Mouse (Mus musculus): ENCODE measurements around the gene Megf11. TPM values are rescaled to one million over a fixed set of nuclear protein-coding genes. Genes with fewer than 3 reads are reported as not detected.

The Megf11 gene
- total and polyA plus RNA-seq, 3 experiments, result 0.33 to 0.38 TPM; not detected in 1

- Histone ChIP-seq H3K4me3 (ENCODE audit: low read depth, low read length) (no peak overlapping the region), H3K4me1 (ENCODE audit: insufficient read depth, low read depth, low read length) (peaks cover 82% of the 10 kb centered on the region), H3K36me3 (replicated peaks) (no peaks in the 10 kb centered on the region), H3K27me3 (ENCODE audit: insufficient read depth, low read length) (no peaks in the 10 kb centered on the region; the same call in 1 of the 2 replicates), H3K9me3 (replicated peaks) (no peaks in the 10 kb centered on the region)
- no peak for ATAC-seq (ENCODE audit: extremely low read depth, insufficient number of reproducible peaks, low FRiP score, poor library complexity, severe bottlenecking)
- DNase-seq (ENCODE audit: low spot score), result no peak
- TF ChIP-seq GATA1 (IDR thresholded peaks at IDR 0.05; ENCODE audit: borderline replicate concordance, low read length), result no peak
- TF ChIP-seq POLR2AphosphoS5 (IDR thresholded peaks at IDR 0.05; ENCODE audit: insufficient replicate concordance, low read depth, low read length), result no peak
- TF ChIP-seq CTCF (IDR thresholded peaks at IDR 0.05; ENCODE audit: low read depth, low read length), result no peak
- no peak for TF ChIP-seq TAL1 (conservative IDR thresholded peaks at IDR 0.05; ENCODE audit: low read depth, low read length)
- no peak for TF ChIP-seq GATA2 (IDR thresholded peaks at IDR 0.05; ENCODE audit: borderline replicate concordance, low read depth, low read length)
Observed at GRCm38 (mm10) chr9:64537821-64538220, 152.4 kb downstream of the Megf11 start.

GRCm38 (mm10) chr9:64542246-64542645, 156.8 kb downstream of the Megf11 start:
- no peak for TF ChIP-seq GATA2 (IDR thresholded peaks at IDR 0.05; ENCODE audit: borderline replicate concordance, low read depth, low read length)
- TF ChIP-seq TAL1 (conservative IDR thresholded peaks at IDR 0.05; ENCODE audit: low read depth, low read length), result no peak
- no peak for TF ChIP-seq CTCF (IDR thresholded peaks at IDR 0.05; ENCODE audit: low read depth, low read length)
- TF ChIP-seq GATA1 (IDR thresholded peaks at IDR 0.05; ENCODE audit: borderline replicate concordance, low read length), result no peak
- TF ChIP-seq POLR2AphosphoS5 (IDR thresholded peaks at IDR 0.05; ENCODE audit: insufficient replicate concordance, low read depth, low read length), result no peak
- H3K4me1 ChIP-seq (ENCODE audit: insufficient read depth, low read depth, low read length), result peaks cover 64% of the 10 kb centered on the region
- no peak for ATAC-seq (ENCODE audit: extremely low read depth, insufficient number of reproducible peaks, low FRiP score, poor library complexity, severe bottlenecking)
- DNase-seq (ENCODE audit: low spot score), result no peak
- H3K27me3 ChIP-seq (ENCODE audit: insufficient read depth, low read length), result no peaks in the 10 kb centered on the region; the same call in 1 of the 2 replicates
- H3K4me3 ChIP-seq (ENCODE audit: low read depth, low read length), result no peak overlapping the region
- H3K36me3 ChIP-seq (replicated peaks), result no peaks in the 10 kb centered on the region
- H3K9me3 ChIP-seq (replicated peaks), result no peaks in the 10 kb centered on the region

GRCm38 (mm10) chr9:64543125-64543524, 157.7 kb downstream of the Megf11 start:
- TF ChIP-seq CTCF (IDR thresholded peaks at IDR 0.05; ENCODE audit: low read depth, low read length) (no peak), GATA1 (IDR thresholded peaks at IDR 0.05; ENCODE audit: borderline replicate concordance, low read length) (no peak), POLR2AphosphoS5 (IDR thresholded peaks at IDR 0.05; ENCODE audit: insufficient replicate concordance, low read depth, low read length) (no peak), TAL1 (conservative IDR thresholded peaks at IDR 0.05; ENCODE audit: low read depth, low read length) (no peak), GATA2 (IDR thresholded peaks at IDR 0.05; ENCODE audit: borderline replicate concordance, low read depth, low read length) (no peak)
- Histone ChIP-seq H3K27me3 (ENCODE audit: insufficient read depth, low read length) (no peaks in the 10 kb centered on the region; the same call in 1 of the 2 replicates), H3K9me3 (replicated peaks) (no peaks in the 10 kb centered on the region), H3K36me3 (replicated peaks) (no peaks in the 10 kb centered on the region), H3K4me3 (ENCODE audit: low read depth, low read length) (no peak overlapping the region), H3K4me1 (ENCODE audit: insufficient read depth, low read depth, low read length) (peaks cover 56% of the 10 kb centered on the region)
- DNase-seq (ENCODE audit: low spot score), result no peak
- no peak for ATAC-seq (ENCODE audit: extremely low read depth, insufficient number of reproducible peaks, low FRiP score, poor library complexity, severe bottlenecking)

GRCm38 (mm10) chr9:64546344-64546991, 161.0 kb downstream of the Megf11 start:
- Histone ChIP-seq H3K36me3 (replicated peaks) (no peaks in the 10 kb centered on the region), H3K4me1 (ENCODE audit: insufficient read depth, low read depth, low read length) (peaks cover 43% of the 10 kb centered on the region), H3K27me3 (ENCODE audit: insufficient read depth, low read length) (no peaks in the 10 kb centered on the region; the same call in 1 of the 2 replicates), H3K9me3 (replicated peaks) (no peaks in the 10 kb centered on the region), H3K4me3 (ENCODE audit: low read depth, low read length) (no peak overlapping the region)
- TF ChIP-seq GATA2 (IDR thresholded peaks at IDR 0.05; ENCODE audit: borderline replicate concordance, low read depth, low read length) (no peak), POLR2AphosphoS5 (IDR thresholded peaks at IDR 0.05; ENCODE audit: insufficient replicate concordance, low read depth, low read length) (no peak), GATA1 (IDR thresholded peaks at IDR 0.05; ENCODE audit: borderline replicate concordance, low read length) (no peak), CTCF (IDR thresholded peaks at IDR 0.05; ENCODE audit: low read depth, low read length) (no peak), TAL1 (conservative IDR thresholded peaks at IDR 0.05; ENCODE audit: low read depth, low read length) (no peak)
- DNase-seq (ENCODE audit: low spot score) (no peak), ATAC-seq (ENCODE audit: extremely low read depth, insufficient number of reproducible peaks, low FRiP score, poor library complexity, severe bottlenecking) (no peak)

GRCm38 (mm10) chr9:64548332-64548731, 162.9 kb downstream of the Megf11 start:
- Histone ChIP-seq H3K4me3 (ENCODE audit: low read depth, low read length) (no peak overlapping the region), H3K36me3 (replicated peaks) (no peaks in the 10 kb centered on the region), H3K27me3 (ENCODE audit: insufficient read depth, low read length) (no peaks in the 10 kb centered on the region), H3K9me3 (replicated peaks) (no peaks in the 10 kb centered on the region), H3K4me1 (ENCODE audit: insufficient read depth, low read depth, low read length) (peaks cover 48% of the 10 kb centered on the region)
- no peak for ATAC-seq (ENCODE audit: extremely low read depth, insufficient number of reproducible peaks, low FRiP score, poor library complexity, severe bottlenecking)
- DNase-seq (ENCODE audit: low spot score), result no peak
- TF ChIP-seq TAL1 (conservative IDR thresholded peaks at IDR 0.05; ENCODE audit: low read depth, low read length) (no peak), GATA2 (IDR thresholded peaks at IDR 0.05; ENCODE audit: borderline replicate concordance, low read depth, low read length) (no peak), CTCF (IDR thresholded peaks at IDR 0.05; ENCODE audit: low read depth, low read length) (no peak), GATA1 (IDR thresholded peaks at IDR 0.05; ENCODE audit: borderline replicate concordance, low read length) (no peak), POLR2AphosphoS5 (IDR thresholded peaks at IDR 0.05; ENCODE audit: insufficient replicate concordance, low read depth, low read length) (no peak)

- Histone ChIP-seq H3K4me1 (ENCODE audit: insufficient read depth, low read depth, low read length) (peaks cover 56% of the 10 kb centered on the region), H3K4me3 (ENCODE audit: low read depth, low read length) (no peak overlapping the region), H3K27me3 (ENCODE audit: insufficient read depth, low read length) (no peaks in the 10 kb centered on the region; the same call in 1 of the 2 replicates), H3K9me3 (replicated peaks) (no peaks in the 10 kb centered on the region), H3K36me3 (replicated peaks) (no peaks in the 10 kb centered on the region)
- ATAC-seq (ENCODE audit: extremely low read depth, insufficient number of reproducible peaks, low FRiP score, poor library complexity, severe bottlenecking) (no peak), DNase-seq (ENCODE audit: low spot score) (no peak)
- TF ChIP-seq GATA1 (IDR thresholded peaks at IDR 0.05; ENCODE audit: borderline replicate concordance, low read length), result no peak
- TF ChIP-seq POLR2AphosphoS5 (IDR thresholded peaks at IDR 0.05; ENCODE audit: insufficient replicate concordance, low read depth, low read length), result no peak
- TF ChIP-seq GATA2 (IDR thresholded peaks at IDR 0.05; ENCODE audit: borderline replicate concordance, low read depth, low read length), result no peak
- no peak for TF ChIP-seq TAL1 (conservative IDR thresholded peaks at IDR 0.05; ENCODE audit: low read depth, low read length)
- no peak for TF ChIP-seq CTCF (IDR thresholded peaks at IDR 0.05; ENCODE audit: low read depth, low read length)
Observed at GRCm38 (mm10) chr9:64551307-64551706, 165.9 kb downstream of the Megf11 start.

Data from G1E (cell line).